Mouse (Mus musculus): ENCODE results near the gene 9830107B12Rik.

DNA sequence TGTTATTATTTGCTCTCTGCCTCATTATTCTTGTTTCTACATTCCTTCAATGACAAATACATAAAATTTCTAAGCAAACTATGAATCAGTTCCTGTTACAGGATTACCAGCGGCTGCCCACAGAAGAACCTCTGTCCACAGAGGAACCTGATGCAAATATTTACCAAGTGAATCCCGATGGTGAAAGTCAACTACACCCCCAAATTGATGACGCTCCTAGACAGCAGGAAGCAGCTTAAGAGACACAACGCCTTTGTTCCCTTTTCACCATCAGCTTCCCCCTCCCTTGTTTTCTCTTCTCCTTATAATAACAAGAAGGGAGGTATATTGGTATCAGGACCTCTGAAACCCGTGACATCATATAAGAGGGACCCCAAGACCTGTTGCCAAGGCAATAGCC is 39.2 kb upstream of the 9830107B12Rik start:
- no peak for TF ChIP-seq CTCF (IDR thresholded peaks at IDR 0.05; ENCODE audit: extremely low read depth, insufficient read length, insufficient replicate concordance, low read depth, low read length)
- TF ChIP-seq POLR2A (IDR thresholded peaks at IDR 0.05; ENCODE audit: low read depth, low read length), result no peak

Data from small intestine, adult 2 months (tissue).